Mouse (Mus musculus): ENCODE measurements around the gene Olfr1206.

Gene Olfr1206

GRCm38 (mm10) chr2:88862931-88863330, at the start of gene Olfr1206:
Gene Olfr1206, plus strand, starts transcription at chr2:88863231.
- DNase-seq: no peak

- DNase-seq: no peak
Observed at GRCm38 (mm10) chr2:88814196-88814595, 48.8 kb upstream of the Olfr1206 start, which contains the start of gene Olfr1202. Gene Olfr1202, plus strand, starts transcription at chr2:88814496.

- DNase-seq: no peak
Observed at GRCm38 (mm10) chr2:88829437-88829836, 33.6 kb upstream of the Olfr1206 start, which contains the start of gene Olfr1205. Gene Olfr1205, plus strand, starts transcription at chr2:88829737.

- DNase-seq: no peak
Observed at GRCm38 (mm10) chr2:88838477-88838876, 24.6 kb upstream of the Olfr1206 start.

- DNase-seq: no peak
Observed at GRCm38 (mm10) chr2:88848992-88849391, 14.0 kb upstream of the Olfr1206 start, which contains the start of gene Olfr1204. Gene Olfr1204, plus strand, starts transcription at chr2:88849292.

- DNase-seq: no peak
Observed at GRCm38 (mm10) chr2:88902211-88902610, 39.2 kb downstream of the Olfr1206 start, which contains the start of gene Olfr1208. Gene Olfr1208, minus strand, starts transcription at chr2:88902311.

GRCm38 (mm10) chr2:88915057-88915456, 52.0 kb downstream of the Olfr1206 start, which contains the start of gene Olfr1209:
Gene Olfr1209, minus strand, starts transcription at chr2:88915157.
- DNase-seq: no peak
